Mouse (Mus musculus) embryonic facial prominence, embryonic 14.5 days (tissue): ENCODE measurements around the gene Gm28308. TPM values are rescaled to one million over a fixed set of nuclear protein-coding genes. Genes with fewer than 3 reads are reported as not detected.

Experiments used
- ATAC-seq: fragments of 200-750 bp; cut with Nextera tagmentation; 2 replicates; pipeline ENCODE4 v1.8.0; 2017; ENCODE audit warnings: low read depth, moderate number of reproducible peaks, moderate TSS enrichment
- DNase-seq: peaks from one replicate; pipeline ENCODE4 v3.0.0-alpha.2; 2015; ENCODE audit warnings: low spot score
- H3K27ac ChIP-seq: fragments of 300-500 bp; sonication (generic); replicated peaks from 2 replicates; pipeline ENCODE4 v1.5.1; 2014; ENCODE audit warnings: low read depth, mild to moderate bottlenecking, low read length, moderate library complexity
- H3K27me3 ChIP-seq: fragments of 300-500 bp; sonication (generic); replicated peaks from 2 replicates; pipeline ENCODE4 v1.6.1; 2014; ENCODE audit warnings: low read length; ENCODE audit not compliant: control insufficient read depth, insufficient read depth
- H3K36me3 ChIP-seq: fragments of 300-500 bp; sonication (generic); 2 replicates; pipeline ENCODE4 v1.6.1; 2014; ENCODE audit warnings: low read length, mixed read lengths; ENCODE audit not compliant: control insufficient read depth, insufficient read depth
- H3K4me1 ChIP-seq: fragments of 300-500 bp; sonication (generic); 2 replicates; pipeline ENCODE4 v1.6.1; 2014; ENCODE audit warnings: antibody characterized with exemption, low read length; ENCODE audit not compliant: control insufficient read depth, insufficient read depth
- H3K4me2 ChIP-seq: fragments of 300-500 bp; sonication (generic); 2 replicates; pipeline ENCODE4 v1.6.1; 2014; ENCODE audit warnings: low read depth, mild to moderate bottlenecking, low read length, moderate library complexity, mixed read lengths
- H3K4me3 ChIP-seq: fragments of 300-500 bp; sonication (generic); 2 replicates; pipeline ENCODE4 v1.5.1; 2014; ENCODE audit warnings: low read depth, mild to moderate bottlenecking, low read length
- H3K9ac ChIP-seq: fragments of 300-500 bp; sonication (generic); 2 replicates; pipeline ENCODE4 v1.6.1; 2014; ENCODE audit warnings: low read depth, mild to moderate bottlenecking, low read length, moderate library complexity, mixed read lengths
- H3K9me3 ChIP-seq: fragments of 300-500 bp; sonication (generic); 2 replicates; pipeline ENCODE4 v1.6.1; 2016; ENCODE audit warnings: low read length; ENCODE audit not compliant: control insufficient read depth
- WGBS: fragments of 180-500 bp; shearing (Covaris S2); extraction: QIAGEN DNeasy Blood & Tissue Kit; methylation state at CpG from one replicate; pipeline ENCODE4 v1.1.7; 2014; 5-methylcytosine and 5-hydroxymethylcytosine counted together
- polyA plus RNA-seq: library from polyadenylated mRNA; unstranded; fragments of >200 nt; fragmentation: Nextera tagmentation; extraction: Ambion mirVana; gene quantifications from 2 replicates; pipeline ENCODE4 v1.2.1, GENCODE M21; 2014

The Gm28308 gene
- polyA plus RNA-seq, 1 experiment from 2014 or later, result not detected

GRCm38 (mm10) chr6:52223939-52224760 lies 11.0 kb upstream of the Gm28308 start:
- H3K27me3 ChIP-seq, result peaks cover 99% of the 10 kb centered on the region
- DNase-seq, result no peak

GRCm38 (mm10) chr6:52222729-52223128 lies 9.6 kb upstream of the Gm28308 start:
- ATAC-seq (no peak), DNase-seq (no peak)
- Histone ChIP-seq H3K4me3 (no peak overlapping the region), H3K36me3 (no peaks in the 10 kb centered on the region), H3K9ac (no peak overlapping the region), H3K9me3 (no peaks in the 10 kb centered on the region), H3K27me3 (peaks cover 100% of the 10 kb centered on the region), H3K27ac (no peak overlapping the region), H3K4me2 (no peak overlapping the region), H3K4me1 (peaks cover 3% of the 10 kb centered on the region; the same call in 1 of the 2 replicates)
- WGBS, result 15% methylated on average over 13 of the region's 13 CpGs

More at GRCm38 (mm10) chr6:52223939-52224760, 11.0 kb upstream of the Gm28308 start:
- H3K4me2 ChIP-seq, result no peak overlapping the region
- peaks cover 3% of the 10 kb centered on the region; the same call in 1 of the 2 replicates for H3K4me1 ChIP-seq
- 4% methylated on average over 24 of the region's 24 CpGs for WGBS
- no peaks in the 10 kb centered on the region for H3K9me3 ChIP-seq
- no peak for ATAC-seq
- H3K9ac ChIP-seq, result no peak overlapping the region
- H3K36me3 ChIP-seq, result no peaks in the 10 kb centered on the region
- no peak overlapping the region for H3K4me3 ChIP-seq
- no peak overlapping the region for H3K27ac ChIP-seq

- Histone ChIP-seq H3K27me3 (peaks cover 100% of the 10 kb centered on the region), H3K9ac (no peak overlapping the region), H3K9me3 (no peaks in the 10 kb centered on the region), H3K4me1 (peaks cover 7% of the 10 kb centered on the region; the same call in 1 of the 2 replicates), H3K27ac (no peak overlapping the region), H3K36me3 (no peaks in the 10 kb centered on the region), H3K4me3 (peak overlapping the region; percentile 49), H3K4me2 (peak overlapping the region; percentile 94)
- DNase-seq, result no peak
- 11% methylated on average over 21 of the region's 21 CpGs for WGBS
- ATAC-seq, result 0 out of 2 replicates have a peak, but pooled peaks have one; percentile 2
Measured at GRCm38 (mm10) chr6:52221993-52222685, 9.0 kb upstream of the Gm28308 start.

GRCm38 (mm10) chr6:52221337-52221992 lies 8.3 kb upstream of the Gm28308 start, which contains the start of gene Hoxa7:
Gene Hoxa7, minus strand, starts transcription at chr6:52221854.
- DNase-seq (peak; percentile 88), ATAC-seq (peak; percentile 71)
- under 1% methylated on average over 46 of the region's 46 CpGs for WGBS
- Histone ChIP-seq H3K9me3 (no peaks in the 10 kb centered on the region), H3K4me1 (peaks cover 10% of the 10 kb centered on the region; the same call in 1 of the 2 replicates), H3K4me2 (peak within 1 kb of the TSS; percentile 94), H3K9ac (peak within 1 kb of the TSS; percentile 54), H3K27me3 (peaks cover 100% of the 10 kb centered on the region), H3K36me3 (no peaks in the 10 kb centered on the region), H3K27ac (no peak within 1 kb of the TSS), H3K4me3 (peak within 1 kb of the TSS; percentile 49)

GRCm38 (mm10) chr6:52220865-52221310 lies 7.7 kb upstream of the Gm28308 start:
- DNase-seq (no peak), ATAC-seq (no peak)
- Histone ChIP-seq H3K27ac (no peak overlapping the region), H3K36me3 (no peaks in the 10 kb centered on the region), H3K4me3 (peak overlapping the region; percentile 49), H3K4me2 (peak overlapping the region; percentile 94), H3K9ac (no peak overlapping the region), H3K27me3 (peaks cover 100% of the 10 kb centered on the region), H3K9me3 (no peaks in the 10 kb centered on the region), H3K4me1 (peaks cover 10% of the 10 kb centered on the region; the same call in 1 of the 2 replicates)
- 13% methylated on average over 12 of the region's 12 CpGs for WGBS

GRCm38 (mm10) chr6:52220003-52220864 lies 7.1 kb upstream of the Gm28308 start:
- peaks cover 100% of the 10 kb centered on the region for H3K27me3 ChIP-seq
- H3K9me3 ChIP-seq, result no peaks in the 10 kb centered on the region
- WGBS, result 19% methylated on average over 32 of the region's 32 CpGs
- H3K4me3 ChIP-seq, result no peak overlapping the region; the same call in 1 of the 2 replicates
- ATAC-seq (no peak), DNase-seq (no peak)
- no peaks in the 10 kb centered on the region for H3K36me3 ChIP-seq
- H3K9ac ChIP-seq, result no peak overlapping the region
- H3K4me2 ChIP-seq, result no peak overlapping the region
- peaks cover 10% of the 10 kb centered on the region; the same call in 1 of the 2 replicates for H3K4me1 ChIP-seq
- H3K27ac ChIP-seq, result no peak overlapping the region

GRCm38 (mm10) chr6:52219234-52219942 lies 6.2 kb upstream of the Gm28308 start:
- Histone ChIP-seq H3K9me3 (no peaks in the 10 kb centered on the region), H3K4me1 (peaks cover 10% of the 10 kb centered on the region; the same call in 1 of the 2 replicates), H3K9ac (no peak overlapping the region), H3K4me3 (no peak overlapping the region), H3K4me2 (no peak overlapping the region), H3K36me3 (no peaks in the 10 kb centered on the region), H3K27me3 (peaks cover 100% of the 10 kb centered on the region), H3K27ac (no peak overlapping the region)
- WGBS, result 29% methylated on average over 9 of the region's 9 CpGs
- ATAC-seq, result no peak
- no peak for DNase-seq
